Mouse (Mus musculus): ENCODE data around the gene Fig4. TPM values are rescaled to one million over a fixed set of nuclear protein-coding genes. Genes with fewer than 3 reads are reported as not detected.

Gene Fig4
- total and polyA plus RNA-seq, 3 experiments = 21.4 to 27.4 TPM; not detected in 1

DNA sequence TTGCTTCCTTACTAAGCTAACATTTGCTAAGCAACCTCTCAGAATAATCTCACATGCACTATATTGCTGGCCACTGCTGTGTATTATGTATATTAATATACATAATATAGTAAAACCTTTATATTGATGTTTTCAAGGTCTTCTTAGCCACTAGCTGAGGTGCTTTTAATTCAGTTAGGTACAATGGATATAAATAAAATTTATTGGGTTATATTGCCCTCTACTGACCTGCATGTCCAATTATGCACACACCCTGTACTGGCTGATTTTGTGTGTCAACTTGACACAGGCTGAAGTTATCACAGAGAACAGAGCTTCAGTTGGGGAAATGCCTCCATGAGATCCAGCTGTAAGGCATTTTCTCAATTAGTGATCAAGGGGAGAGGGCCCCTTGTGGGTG is 41.2 kb downstream of the Fig4 start:
- DNase-seq (ENCODE audit: low read depth, low spot score) = peak; percentile 16
- Histone ChIP-seq H3K27ac (ENCODE audit: control insufficient read depth, low read depth, low read length) (no peak overlapping the region), H3K9me3 (replicated peaks; ENCODE audit: insufficient read depth, low read length) (no peaks in the 10 kb centered on the region), H3K4me1 (ENCODE audit: control insufficient read depth in 1 of 2, insufficient read depth in 2 of 2, low read length in 2 of 2) (peaks cover 3 to 4% of the 10 kb centered on the region in 2 experiments; a peak in 3 of 4 replicates), H3K9ac (ENCODE audit: control insufficient read depth, low read depth, low read length, poor library complexity, severe bottlenecking) (no peak overlapping the region), H3K27me3 (ENCODE audit: control insufficient read depth in 1 of 2, insufficient read depth in 2 of 2, low read length in 2 of 2) (no peaks in the 10 kb centered on the region), H3K4me3 (ENCODE audit: control insufficient read depth in 1 of 2, insufficient read depth in 1 of 2, low read depth in 2 of 2, low read length in 2 of 2) (no peak overlapping the region), H3K36me3 (ENCODE audit: control insufficient read depth in 1 of 2, insufficient read depth in 2 of 2, low read length in 2 of 2) (peaks cover 0 to 3% of the 10 kb centered on the region in 2 experiments; a peak in 1 of 4 replicates), H3K79me2 (ENCODE audit: control insufficient read depth, insufficient read depth, low read length, poor library complexity) (no peaks in the 10 kb centered on the region)
- TF ChIP-seq POLR2AphosphoS2 (IDR thresholded peaks at IDR 0.05; ENCODE audit: low read length) = no peak
- TF ChIP-seq RAD21 (IDR thresholded peaks at IDR 0.05; ENCODE audit: low read depth, low read length) = peak; percentile 49
- no peak for TF ChIP-seq HCFC1 (IDR thresholded peaks at IDR 0.05; ENCODE audit: low read depth, low read length)
- peak; percentile 34 for TF ChIP-seq SMC3 (IDR thresholded peaks at IDR 0.05; ENCODE audit: low read depth, low read length)
- TF ChIP-seq POLR2A (IDR thresholded peaks at IDR 0.05; ENCODE audit: control insufficient read depth in 1 of 2, insufficient read depth in 1 of 2, low read depth in 1 of 2, low read length in 2 of 2, poor library complexity in 1 of 2) = no peak
- TF ChIP-seq CTCF (IDR thresholded peaks at IDR 0.05 in 2 of 3, conservative IDR thresholded peaks at IDR 0.05 in 1 of 3; ENCODE audit: control insufficient read depth in 1 of 3, insufficient read depth in 1 of 3, low read depth in 2 of 3, low read length in 3 of 3, poor library complexity in 1 of 3, severe bottlenecking in 1 of 3) = peak in 1 of 3 experiments; percentile 39; a peak in 2 of 6 replicates
- no peak for TF ChIP-seq POLR2AphosphoS5 (IDR thresholded peaks at IDR 0.05; ENCODE audit: borderline replicate concordance, low read depth, low read length)
- no peak for TF ChIP-seq E2F4 (IDR thresholded peaks at IDR 0.05; ENCODE audit: borderline replicate concordance, low read depth, low read length)
- no peak for TF ChIP-seq EP300 (IDR thresholded peaks at IDR 0.05; ENCODE audit: low read depth in 1 of 2, low read length in 2 of 2)
- no peak for TF ChIP-seq TCF12 (IDR thresholded peaks at IDR 0.05; ENCODE audit: low read depth, low read length)
- peak; percentile 33 for TF ChIP-seq ZC3H11A (IDR thresholded peaks at IDR 0.05; ENCODE audit: low read depth, low read length)

DNA sequence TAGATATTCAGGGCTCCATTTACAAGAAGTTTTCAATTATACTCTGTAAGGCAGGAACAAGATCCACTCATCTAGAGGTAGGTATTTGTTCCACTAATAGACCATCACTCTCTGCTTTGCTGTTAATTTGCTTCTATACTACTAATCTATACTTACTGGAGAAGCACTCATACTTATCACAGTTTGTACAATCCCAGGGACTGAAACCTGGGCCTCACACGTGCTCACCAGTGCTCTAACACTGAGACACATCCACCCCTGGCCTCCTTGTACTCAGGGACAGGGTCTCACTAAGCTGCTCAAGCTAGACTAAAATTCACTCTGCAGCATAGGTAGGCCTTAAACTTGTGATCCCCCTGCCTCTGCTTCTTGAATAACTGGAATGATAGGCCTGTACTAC is 41.8 kb downstream of the Fig4 start:
- no peak for DNase-seq (ENCODE audit: low read depth, low spot score)
- TF ChIP-seq EP300 (IDR thresholded peaks at IDR 0.05; ENCODE audit: low read depth in 1 of 2, low read length in 2 of 2) (no peak), RCOR1 (IDR thresholded peaks at IDR 0.05; ENCODE audit: low read depth, low read length) (no peak), ZKSCAN1 (IDR thresholded peaks at IDR 0.05; ENCODE audit: low read depth, low read length) (no peak), MAX (IDR thresholded peaks at IDR 0.05; ENCODE audit: low read length) (no peak), MXI1 (IDR thresholded peaks at IDR 0.05; ENCODE audit: low read depth, low read length) (no peak)
- Histone ChIP-seq H3K79me2 (ENCODE audit: control insufficient read depth, insufficient read depth, low read length, poor library complexity) (no peaks in the 10 kb centered on the region), H3K36me3 (ENCODE audit: control insufficient read depth in 1 of 2, insufficient read depth in 2 of 2, low read length in 2 of 2) (peaks cover 0 to under 1% of the 10 kb centered on the region in 2 experiments; a peak in 1 of 4 replicates), H3K27me3 (ENCODE audit: control insufficient read depth in 1 of 2, insufficient read depth in 2 of 2, low read length in 2 of 2) (no peaks in the 10 kb centered on the region), H3K9ac (ENCODE audit: control insufficient read depth, low read depth, low read length, poor library complexity, severe bottlenecking) (no peak overlapping the region), H3K9me3 (replicated peaks; ENCODE audit: insufficient read depth, low read length) (no peaks in the 10 kb centered on the region), H3K4me1 (ENCODE audit: control insufficient read depth in 1 of 2, insufficient read depth in 2 of 2, low read length in 2 of 2) (no peaks in the 10 kb centered on the region), H3K4me3 (ENCODE audit: control insufficient read depth in 1 of 2, insufficient read depth in 1 of 2, low read depth in 2 of 2, low read length in 2 of 2) (no peak overlapping the region), H3K27ac (ENCODE audit: control insufficient read depth, low read depth, low read length) (no peak overlapping the region)
